Mouse (Mus musculus) lung, embryonic 15.5 days (tissue): ENCODE results near the gene Vwce. TPM values are rescaled to one million over a fixed set of nuclear protein-coding genes. Genes with fewer than 3 reads are reported as not detected.

Experiments used
- ATAC-seq: fragments of 200-750 bp; cut with Nextera tagmentation; 2 replicates; pipeline ENCODE4 v1.8.0; 2017; ENCODE audit warnings: moderate number of reproducible peaks, borderline replicate concordance; ENCODE audit not compliant: low FRiP score, low TSS enrichment; ENCODE audit errors: extremely low read depth
- H3K27ac ChIP-seq: fragments of 300-500 bp; sonication (generic); 2 replicates; pipeline ENCODE4 v1.5.1; 2015; ENCODE audit warnings: moderate library complexity, mild to moderate bottlenecking, inconsistent platforms
- H3K27me3 ChIP-seq: fragments of 300-500 bp; sonication (generic); 2 replicates; pipeline ENCODE4 v1.6.1; 2015; ENCODE audit warnings: inconsistent platforms
- H3K36me3 ChIP-seq: fragments of 300-500 bp; sonication (generic); 2 replicates; pipeline ENCODE4 v1.6.1; 2015; ENCODE audit warnings: inconsistent platforms
- H3K4me1 ChIP-seq: fragments of 300-500 bp; sonication (generic); 2 replicates; pipeline ENCODE4 v1.6.1; 2015; ENCODE audit warnings: inconsistent platforms
- H3K4me2 ChIP-seq: fragments of 300-500 bp; sonication (generic); 2 replicates; pipeline ENCODE4 v1.6.1; 2015; ENCODE audit warnings: inconsistent platforms, mild to moderate bottlenecking, moderate library complexity
- H3K4me3 ChIP-seq: fragments of 300-500 bp; sonication (generic); 2 replicates; pipeline ENCODE4 v1.5.1; 2015; ENCODE audit warnings: mild to moderate bottlenecking, inconsistent platforms
- H3K9ac ChIP-seq: fragments of 300-500 bp; sonication (generic); 2 replicates; pipeline ENCODE4 v1.6.1; 2015; ENCODE audit warnings: inconsistent platforms
- H3K9me3 ChIP-seq: fragments of 300-500 bp; sonication (generic); 2 replicates; pipeline ENCODE4 v1.6.1; 2016; ENCODE audit warnings: inconsistent platforms
- WGBS: fragments of 180-500 bp; shearing (Covaris S2); methylation state at CpG from one replicate; pipeline ENCODE4 v1.1.7; 2015; 5-methylcytosine and 5-hydroxymethylcytosine counted together
- polyA plus RNA-seq: library from polyadenylated mRNA; unstranded; fragments of >200 nt; fragmentation: Nextera tagmentation; extraction: Ambion mirVana; gene quantifications from 2 replicates; pipeline ENCODE4 v1.2.1, GENCODE M21; 2015

Gene Vwce
- polyA plus RNA-seq, 1 experiment from 2014 or later = 1.3 TPM

GRCm38 (mm10) chr19:10648156-10648555 is 14.1 kb downstream of the Vwce start:
- 60% methylated on average over 8 of the region's 8 CpGs for WGBS
- Histone ChIP-seq H3K36me3 (no peaks in the 10 kb centered on the region), H3K4me2 (no peak overlapping the region), H3K9ac (no peak overlapping the region), H3K4me3 (no peak overlapping the region), H3K9me3 (no peaks in the 10 kb centered on the region), H3K4me1 (no peaks in the 10 kb centered on the region), H3K27ac (no peak overlapping the region), H3K27me3 (no peaks in the 10 kb centered on the region)
- no peak for ATAC-seq

- Histone ChIP-seq H3K4me1 (no peaks in the 10 kb centered on the region), H3K27me3 (no peaks in the 10 kb centered on the region), H3K9ac (no peak overlapping the region), H3K4me2 (no peak overlapping the region), H3K36me3 (no peaks in the 10 kb centered on the region), H3K9me3 (no peaks in the 10 kb centered on the region), H3K4me3 (no peak overlapping the region), H3K27ac (no peak overlapping the region)
- 51% methylated on average over 3 of the region's 3 CpGs for WGBS
- no peak for ATAC-seq
These were observed 22.0 kb downstream of the Vwce start for GRCm38 (mm10) chr19:10656058-10656457.

DNA sequence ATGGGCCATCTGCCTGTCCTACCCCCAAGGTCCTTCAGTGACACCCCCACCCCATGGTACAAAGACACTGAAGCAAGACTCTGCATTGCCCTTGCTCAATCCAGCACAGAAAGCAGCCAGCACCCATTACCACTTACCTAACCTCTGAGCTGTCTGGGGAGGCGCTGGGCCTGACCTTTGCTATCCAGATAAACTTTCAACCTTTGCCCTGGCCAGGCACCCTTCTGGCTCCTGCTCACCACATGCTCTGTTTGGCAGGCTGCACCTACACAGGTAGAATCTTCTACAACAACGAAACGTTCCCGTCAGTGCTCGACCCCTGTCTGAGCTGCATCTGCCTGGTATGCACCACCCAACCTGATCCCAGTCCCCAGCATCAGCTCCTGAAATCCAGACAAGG is 23.7 kb downstream of the Vwce start:
- Histone ChIP-seq H3K36me3 (no peaks in the 10 kb centered on the region), H3K4me3 (no peak overlapping the region), H3K4me2 (no peak overlapping the region), H3K9me3 (no peaks in the 10 kb centered on the region), H3K27ac (no peak overlapping the region), H3K4me1 (no peaks in the 10 kb centered on the region), H3K9ac (no peak overlapping the region), H3K27me3 (no peaks in the 10 kb centered on the region)
- WGBS = 36% methylated on average over 5 of the region's 5 CpGs
- ATAC-seq = no peak

DNA sequence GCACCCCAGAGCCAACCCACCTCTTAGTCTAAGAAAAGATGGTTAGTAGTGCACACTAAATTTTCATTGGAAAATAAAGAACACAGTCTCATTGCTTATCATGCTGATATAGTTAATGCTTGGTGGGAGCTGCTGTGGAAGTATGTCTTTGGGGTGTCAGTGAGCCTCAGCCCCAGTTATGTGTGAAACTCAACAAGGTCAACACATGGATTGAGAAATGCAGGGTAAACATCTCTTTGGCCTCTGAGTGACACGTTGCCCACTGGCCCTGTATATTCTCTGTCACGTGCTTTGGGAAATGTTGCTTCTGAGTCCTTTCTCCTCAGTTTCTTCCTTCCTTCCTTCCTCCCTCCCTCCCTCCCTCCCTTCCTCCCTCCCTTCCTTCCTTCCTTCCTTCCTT is 24.4 kb downstream of the Vwce start:
- Histone ChIP-seq H3K36me3 (no peaks in the 10 kb centered on the region), H3K4me3 (no peak overlapping the region), H3K4me1 (no peaks in the 10 kb centered on the region), H3K4me2 (no peak overlapping the region), H3K27me3 (no peaks in the 10 kb centered on the region), H3K9ac (no peak overlapping the region), H3K9me3 (no peaks in the 10 kb centered on the region), H3K27ac (no peak overlapping the region)
- ATAC-seq = no peak
- 37% methylated on average over 2 of the region's 2 CpGs for WGBS

DNA sequence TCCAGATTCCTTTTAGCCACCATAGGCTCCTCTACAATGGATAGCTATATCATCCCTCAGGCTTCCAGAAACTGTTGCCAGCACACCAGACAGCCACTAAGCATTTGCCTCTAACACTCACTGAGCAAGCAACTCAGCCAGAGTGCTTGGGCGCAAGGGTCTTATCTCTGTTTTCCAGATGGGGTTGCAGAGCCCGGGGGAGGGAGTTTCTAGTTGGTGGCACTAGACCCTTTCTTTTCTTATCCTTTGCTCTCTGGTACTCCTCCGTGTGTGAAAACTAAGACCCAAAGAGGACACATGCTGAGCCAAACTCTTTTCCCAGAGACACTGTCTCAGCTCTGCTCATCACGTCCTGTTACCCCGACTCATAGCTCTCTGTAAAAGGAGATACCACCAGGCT is 27.4 kb downstream of the Vwce start:
- Histone ChIP-seq H3K36me3 (no peaks in the 10 kb centered on the region), H3K9ac (no peak overlapping the region), H3K27ac (no peak overlapping the region), H3K4me3 (no peak overlapping the region), H3K4me1 (no peaks in the 10 kb centered on the region), H3K9me3 (no peaks in the 10 kb centered on the region), H3K4me2 (no peak overlapping the region), H3K27me3 (no peaks in the 10 kb centered on the region)
- 57% methylated on average over 5 of the region's 5 CpGs for WGBS
- no peak for ATAC-seq

DNA sequence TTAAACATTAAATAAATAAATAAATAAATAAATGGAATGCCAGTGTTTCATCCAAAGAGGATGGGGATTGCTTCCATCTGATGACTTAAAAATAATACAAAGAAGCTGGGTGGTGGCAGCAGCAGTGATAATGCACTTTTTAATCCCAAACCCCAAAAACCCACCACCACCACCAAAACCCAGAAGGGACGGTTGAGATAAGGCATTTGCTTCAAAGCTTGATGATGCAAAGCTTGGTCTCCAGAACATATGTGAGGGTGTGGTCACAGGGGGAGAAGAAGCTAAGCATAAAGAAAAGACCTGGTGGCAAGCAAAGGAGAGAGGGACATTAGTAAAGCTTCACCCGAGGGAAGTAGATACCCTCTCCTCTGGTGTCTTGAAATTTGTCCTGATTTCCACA is 27.9 kb downstream of the Vwce start:
- Histone ChIP-seq H3K4me3 (no peak overlapping the region), H3K27ac (no peak overlapping the region), H3K36me3 (no peaks in the 10 kb centered on the region), H3K9ac (no peak overlapping the region), H3K27me3 (no peaks in the 10 kb centered on the region), H3K4me1 (no peaks in the 10 kb centered on the region), H3K4me2 (no peak overlapping the region), H3K9me3 (no peaks in the 10 kb centered on the region)
- 80% methylated on average over 2 of the region's 2 CpGs for WGBS
- no peak for ATAC-seq

DNA sequence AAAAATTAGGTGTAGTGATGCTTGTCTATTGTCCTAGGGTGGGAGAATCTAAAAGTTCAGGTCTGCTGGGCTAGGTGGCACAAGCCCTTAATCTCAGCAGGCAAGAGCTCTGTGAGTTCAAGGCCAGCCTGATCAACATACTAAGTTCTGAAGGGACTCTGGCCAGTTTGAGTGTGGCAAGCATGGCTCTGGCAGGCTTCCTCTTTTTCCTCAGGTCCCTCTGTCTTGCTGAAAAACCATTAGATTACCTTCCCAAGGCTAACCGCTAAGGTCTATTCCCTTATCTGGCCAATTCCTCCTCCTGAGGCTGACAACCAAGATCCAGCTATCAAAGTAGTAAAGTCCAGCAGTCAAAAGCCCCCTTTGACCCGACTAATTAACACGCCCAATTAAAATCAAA is 28.7 kb downstream of the Vwce start:
- no peak for ATAC-seq
- Histone ChIP-seq H3K9me3 (no peaks in the 10 kb centered on the region), H3K4me3 (no peak overlapping the region), H3K27me3 (no peaks in the 10 kb centered on the region), H3K27ac (no peak overlapping the region), H3K36me3 (no peaks in the 10 kb centered on the region), H3K9ac (no peak overlapping the region), H3K4me1 (no peaks in the 10 kb centered on the region), H3K4me2 (no peak overlapping the region)
- 75% methylated on average over 3 of the region's 3 CpGs for WGBS

DNA sequence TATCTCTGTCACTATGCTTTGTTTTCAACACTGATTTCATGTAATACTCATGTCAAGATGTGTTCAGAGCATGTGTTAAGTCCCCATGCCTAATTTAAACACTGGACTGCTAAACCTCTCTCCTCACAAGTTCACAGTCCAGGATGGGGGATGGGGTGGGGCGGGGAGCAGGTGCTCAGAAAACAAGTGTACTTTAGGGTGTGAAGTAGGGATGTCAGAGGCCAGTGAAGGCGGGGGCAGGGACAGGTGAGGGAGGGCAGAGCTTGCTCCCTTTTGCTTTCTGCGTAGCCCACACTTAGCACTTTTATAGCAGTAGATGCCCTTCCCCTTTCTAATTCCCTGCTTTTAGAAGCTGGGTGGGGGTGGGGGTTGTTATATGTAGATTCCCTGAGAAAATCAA is 31.1 kb downstream of the Vwce start:
- H3K4me1 ChIP-seq = no peaks in the 10 kb centered on the region
- no peak for ATAC-seq
- no peaks in the 10 kb centered on the region for H3K36me3 ChIP-seq
- no peak overlapping the region for H3K4me2 ChIP-seq
- no peaks in the 10 kb centered on the region for H3K9me3 ChIP-seq
- WGBS = 53% methylated on average over 3 of the region's 3 CpGs
- no peak overlapping the region for H3K4me3 ChIP-seq
- H3K9ac ChIP-seq = no peak overlapping the region
- no peak overlapping the region for H3K27ac ChIP-seq
- no peaks in the 10 kb centered on the region for H3K27me3 ChIP-seq

DNA sequence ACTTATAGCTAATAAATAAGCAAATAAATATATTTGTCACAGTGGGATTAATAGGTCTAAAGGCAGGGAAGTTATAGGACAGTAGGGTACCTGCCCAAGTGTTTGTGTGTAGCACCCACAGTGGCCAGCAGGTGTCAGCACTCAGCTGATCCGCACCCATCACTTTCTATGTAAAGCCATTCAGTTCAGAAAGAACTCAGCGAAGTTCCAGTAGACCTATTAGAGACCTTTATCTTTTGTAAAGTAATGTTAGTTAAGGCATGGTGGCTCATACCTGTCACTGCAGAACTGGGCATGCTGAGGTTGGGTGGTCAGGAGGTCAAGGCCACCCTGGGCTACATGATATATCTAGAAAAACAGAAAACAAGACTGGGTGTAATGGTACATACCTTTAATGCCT is 31.5 kb downstream of the Vwce start:
- ATAC-seq = no peak
- 12% methylated on average over 2 of the region's 2 CpGs for WGBS

DNA sequence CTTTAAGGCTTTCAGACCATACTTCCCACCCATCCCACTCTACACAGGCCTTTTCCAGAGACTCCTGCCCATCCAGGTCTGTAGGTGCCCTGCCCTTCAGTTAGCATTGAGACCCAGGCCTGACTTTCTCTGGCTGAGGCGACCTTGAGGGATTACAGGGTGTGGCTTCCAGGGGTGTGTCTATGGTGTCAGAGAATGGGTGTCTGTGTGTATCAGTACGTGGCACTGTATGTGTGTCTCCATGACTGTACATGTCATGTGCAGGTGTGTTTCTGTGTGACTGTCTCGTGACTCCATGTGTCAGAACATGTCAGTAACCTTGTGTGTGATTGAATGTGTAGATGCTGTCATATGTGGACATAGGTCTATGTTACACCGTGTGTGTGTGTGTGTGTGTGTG is 37.3 kb downstream of the Vwce start:
- no peak overlapping the region for H3K9ac ChIP-seq

More for the DNA sequence above, 31.5 kb downstream of the Vwce start:
- Histone ChIP-seq H3K4me2 (no peak overlapping the region), H3K9me3 (no peaks in the 10 kb centered on the region), H3K9ac (no peak overlapping the region), H3K27me3 (no peaks in the 10 kb centered on the region), H3K27ac (no peak overlapping the region), H3K4me1 (no peaks in the 10 kb centered on the region), H3K4me3 (no peak overlapping the region), H3K36me3 (no peaks in the 10 kb centered on the region)

GRCm38 (mm10) chr19:10671854-10672417 is 37.9 kb downstream of the Vwce start:
- Histone ChIP-seq H3K27ac (no peak overlapping the region), H3K4me3 (no peak overlapping the region), H3K9me3 (no peaks in the 10 kb centered on the region), H3K36me3 (no peaks in the 10 kb centered on the region), H3K4me1 (no peaks in the 10 kb centered on the region), H3K9ac (no peak overlapping the region), H3K27me3 (no peaks in the 10 kb centered on the region), H3K4me2 (no peak overlapping the region)
- WGBS = 61% methylated on average over 9 of the region's 9 CpGs
- no peak for ATAC-seq

More for the DNA sequence above, 37.3 kb downstream of the Vwce start:
- H3K4me1 ChIP-seq = no peaks in the 10 kb centered on the region
- no peak overlapping the region for H3K4me3 ChIP-seq
- no peaks in the 10 kb centered on the region for H3K9me3 ChIP-seq
- 73% methylated on average over 4 of the region's 4 CpGs for WGBS
- H3K36me3 ChIP-seq = no peaks in the 10 kb centered on the region
- H3K27me3 ChIP-seq = no peaks in the 10 kb centered on the region
- H3K4me2 ChIP-seq = no peak overlapping the region
- no peak overlapping the region for H3K27ac ChIP-seq
- no peak for ATAC-seq

- H3K9ac ChIP-seq = no peak overlapping the region
- no peak overlapping the region for H3K4me3 ChIP-seq
- 61% methylated on average over 1 of the region's 1 CpGs for WGBS
- no peaks in the 10 kb centered on the region for H3K9me3 ChIP-seq
- no peaks in the 10 kb centered on the region for H3K4me1 ChIP-seq
- H3K27ac ChIP-seq = no peak overlapping the region
- no peaks in the 10 kb centered on the region for H3K27me3 ChIP-seq
- no peak overlapping the region for H3K4me2 ChIP-seq
- no peaks in the 10 kb centered on the region for H3K36me3 ChIP-seq
- no peak for ATAC-seq
These were observed 39.3 kb downstream of the Vwce start for GRCm38 (mm10) chr19:10673275-10673674.

GRCm38 (mm10) chr19:10676656-10677055 is 42.6 kb downstream of the Vwce start:
- no peak for ATAC-seq
- no peaks in the 10 kb centered on the region for H3K36me3 ChIP-seq
- no peak overlapping the region for H3K9ac ChIP-seq
- H3K4me1 ChIP-seq = no peaks in the 10 kb centered on the region
- H3K4me2 ChIP-seq = no peak overlapping the region
- no peaks in the 10 kb centered on the region for H3K9me3 ChIP-seq
- H3K27ac ChIP-seq = no peak overlapping the region
- WGBS = 75% methylated on average over 16 of the region's 16 CpGs
- H3K27me3 ChIP-seq = no peaks in the 10 kb centered on the region
- H3K4me3 ChIP-seq = no peak overlapping the region
